Mouse (Mus musculus): ENCODE results near the gene Gm28042.

The Gm28042 gene

GRCm38 (mm10) chr2:120026984-120027949, at the start of gene Gm28042, which contains the start of gene Jmjd7:
Gene Gm28042 (plus strand): TSS chr2:120027493.
Gene Jmjd7 (plus strand): TSS chr2:120027483.
- DNase-seq (ENCODE audit: low read depth, low spot score): peak; percentile 52

- DNase-seq (ENCODE audit: low read depth, low spot score): no peak
Measured at GRCm38 (mm10) chr2:119980343-119980986, 46.8 kb upstream of the Gm28042 start.

- no peak for DNase-seq (ENCODE audit: low read depth, low spot score)
Measured at GRCm38 (mm10) chr2:119981631-119982030, 45.7 kb upstream of the Gm28042 start.

GRCm38 (mm10) chr2:119985871-119986270, 41.4 kb upstream of the Gm28042 start:
- no peak for DNase-seq (ENCODE audit: low read depth, low spot score)

- no peak for DNase-seq (ENCODE audit: low read depth, low spot score)
Measured at GRCm38 (mm10) chr2:119986369-119986768, 40.9 kb upstream of the Gm28042 start.

DNA sequence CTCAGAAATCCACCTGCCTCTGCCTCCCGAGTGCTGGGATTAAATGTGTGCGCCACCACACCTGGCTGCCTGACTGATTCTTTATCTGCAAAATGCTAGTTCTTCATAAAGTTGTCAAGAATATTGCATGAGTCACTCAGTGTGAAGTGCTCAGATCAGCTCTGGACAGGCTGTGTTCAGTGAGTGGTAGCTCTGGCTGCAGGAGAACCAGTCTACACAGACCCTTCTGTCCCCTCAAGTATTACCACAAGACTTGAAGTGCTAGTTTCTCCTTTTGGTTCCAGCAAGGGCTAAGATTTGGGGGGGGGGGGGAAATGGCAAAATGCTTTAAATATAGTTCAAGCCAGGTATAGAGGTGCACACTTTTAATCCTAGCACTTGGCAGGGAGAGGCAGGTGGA, 39.9 kb upstream of the Gm28042 start:
- DNase-seq (ENCODE audit: low read depth, low spot score): no peak

DNA sequence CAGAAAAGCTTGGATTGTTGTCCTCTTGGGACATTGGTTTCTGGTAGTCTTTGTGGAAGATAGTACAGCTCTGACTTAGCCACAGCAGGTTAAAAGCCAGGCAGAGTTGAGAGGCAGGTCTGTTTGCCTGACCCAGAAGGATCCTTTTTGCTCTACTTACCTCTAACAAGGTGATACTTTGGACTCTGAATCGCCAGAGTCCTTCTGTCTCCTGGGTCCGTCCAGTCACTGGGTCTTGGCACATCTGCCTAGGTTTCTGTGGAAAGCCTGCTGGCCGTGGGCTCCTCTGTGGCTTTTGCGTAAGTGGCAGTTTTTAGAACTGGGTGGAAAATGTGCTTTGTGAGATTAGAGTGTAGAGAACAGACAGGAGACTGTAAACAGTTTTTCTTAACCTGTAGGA, 38.3 kb upstream of the Gm28042 start:
- no peak for DNase-seq (ENCODE audit: low read depth, low spot score)

DNA sequence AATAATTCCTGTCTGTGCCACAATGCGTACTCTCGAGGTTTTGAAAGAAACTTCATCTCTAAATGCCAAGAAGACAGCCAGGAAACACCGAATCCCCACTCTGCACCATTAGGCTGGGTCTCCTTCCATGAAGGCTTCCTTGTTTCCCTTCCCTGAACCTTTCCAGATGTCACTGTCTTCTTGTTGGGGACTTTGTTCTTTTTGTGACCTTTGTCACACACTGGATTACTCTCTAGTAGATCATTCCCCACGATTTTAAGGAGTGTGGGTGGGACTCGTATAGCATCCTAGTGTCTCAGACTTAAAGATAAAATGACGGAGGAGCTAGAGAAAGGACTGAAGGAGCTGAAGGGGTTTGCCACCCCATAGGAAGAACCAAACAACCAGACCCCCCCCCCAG, 36.4 kb upstream of the Gm28042 start:
- DNase-seq (ENCODE audit: low read depth, low spot score): no peak

GRCm38 (mm10) chr2:119992349-119992748, 34.9 kb upstream of the Gm28042 start:
- no peak for DNase-seq (ENCODE audit: low read depth, low spot score)

- DNase-seq (ENCODE audit: low read depth, low spot score): no peak
Measured at GRCm38 (mm10) chr2:119993515-119993914, 33.8 kb upstream of the Gm28042 start.

GRCm38 (mm10) chr2:119994839-119995238, 32.5 kb upstream of the Gm28042 start:
- DNase-seq (ENCODE audit: low read depth, low spot score): no peak

GRCm38 (mm10) chr2:119995391-119996281, 31.7 kb upstream of the Gm28042 start:
- DNase-seq (ENCODE audit: low read depth, low spot score): no peak

- no peak for DNase-seq (ENCODE audit: low read depth, low spot score)
Measured at GRCm38 (mm10) chr2:119997354-119997753, 29.9 kb upstream of the Gm28042 start.

GRCm38 (mm10) chr2:119999731-120000130, 27.6 kb upstream of the Gm28042 start:
- DNase-seq (ENCODE audit: low read depth, low spot score): no peak

GRCm38 (mm10) chr2:120000882-120001584, 26.3 kb upstream of the Gm28042 start:
- no peak for DNase-seq (ENCODE audit: low read depth, low spot score)

DNA sequence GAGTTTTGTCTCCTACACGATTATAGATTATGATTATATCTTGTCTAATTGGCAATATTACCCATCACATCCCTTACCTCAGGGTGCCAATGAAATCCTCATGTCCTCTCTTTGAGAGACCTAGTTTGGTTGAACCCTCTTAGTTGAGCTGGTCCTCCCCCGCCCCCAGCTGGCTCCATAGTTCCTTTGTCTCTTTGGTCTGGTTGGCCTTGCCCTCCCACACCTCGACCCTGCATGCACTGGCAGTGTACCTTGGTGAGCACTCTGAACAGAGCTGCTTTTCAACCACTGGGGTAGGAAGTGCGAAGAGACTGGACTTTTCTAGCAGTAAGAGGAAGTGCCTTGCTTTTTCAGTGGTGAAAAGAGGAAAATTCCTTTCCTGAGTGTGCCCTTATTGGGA, 25.3 kb upstream of the Gm28042 start:
- no peak for DNase-seq (ENCODE audit: low read depth, low spot score)

DNA sequence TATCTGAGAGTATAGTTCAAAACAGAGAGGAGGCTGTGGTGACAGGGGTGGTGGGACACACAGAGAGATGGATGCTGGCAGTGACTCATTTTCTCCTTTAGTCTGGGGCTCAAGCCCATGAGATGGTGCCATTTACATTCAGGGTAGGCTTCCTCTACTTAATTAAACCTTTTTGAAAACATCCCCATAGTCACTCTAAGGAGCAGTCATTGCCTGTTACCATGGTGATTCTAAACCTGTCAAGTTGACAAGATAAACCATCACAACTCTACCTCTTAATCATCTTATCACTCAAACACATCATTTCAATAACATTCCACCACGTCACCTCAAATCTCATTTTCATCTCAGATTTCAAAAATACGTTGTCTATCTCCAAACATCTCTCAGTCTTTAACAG, 23.3 kb upstream of the Gm28042 start:
- DNase-seq (ENCODE audit: low read depth, low spot score): no peak

DNA sequence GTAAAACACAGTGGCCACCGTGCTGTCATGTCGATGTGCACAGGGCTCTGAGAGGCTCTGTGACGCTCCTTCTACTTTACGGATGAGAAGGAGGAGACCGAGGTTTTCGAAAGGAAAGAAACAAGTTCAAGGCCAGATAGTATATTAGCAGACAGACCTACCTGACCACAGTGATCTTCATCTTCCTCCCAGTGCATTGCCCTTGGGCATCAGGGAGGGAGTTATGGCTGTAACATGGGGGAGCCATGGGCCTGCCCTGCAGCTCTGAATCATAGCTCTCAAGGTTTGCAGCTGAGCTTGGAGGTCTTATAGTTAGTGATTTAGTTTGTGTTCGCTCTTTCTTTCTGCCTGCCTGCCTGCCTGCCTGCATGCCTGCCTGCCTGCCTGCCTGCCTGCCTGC, 20.6 kb upstream of the Gm28042 start:
- DNase-seq (ENCODE audit: low read depth, low spot score): no peak

- DNase-seq (ENCODE audit: low read depth, low spot score): no peak
Measured at GRCm38 (mm10) chr2:120007680-120008210, 19.5 kb upstream of the Gm28042 start.

DNA sequence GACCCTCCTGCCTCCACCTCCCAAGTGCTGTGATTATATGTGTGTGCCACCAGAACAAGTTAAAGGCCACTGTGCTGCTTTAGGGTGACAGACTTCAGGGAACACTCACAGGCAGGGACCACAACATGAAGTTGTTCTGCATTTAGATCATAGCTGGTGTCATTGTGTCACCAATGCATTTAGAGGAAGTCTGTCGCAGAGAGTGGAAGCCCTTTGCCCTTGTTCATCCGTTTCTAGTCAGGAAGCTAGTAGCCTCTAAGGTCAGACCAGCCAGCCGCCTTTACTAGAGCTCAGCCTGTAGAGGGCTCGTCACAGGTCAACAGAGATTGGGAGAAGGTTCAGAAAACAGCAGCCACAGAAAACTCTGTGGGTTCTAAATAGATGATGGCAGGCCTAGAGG, 18.6 kb upstream of the Gm28042 start:
- no peak for DNase-seq (ENCODE audit: low read depth, low spot score)
